Mouse (Mus musculus) liver, adult 2 months (tissue): Measurements from ENCODE around the gene Adgrf5. TPM values are rescaled to one million over a fixed set of nuclear protein-coding genes. Genes with fewer than 3 reads are reported as not detected.
"Not testable (repeated sequence)": the region's sequence is repeated elsewhere in the genome, so short reads cannot be mapped to it uniquely, and the experiment has no call there.

Experiments used
- DNase-seq: peaks from one replicate; pipeline ENCODE4 v3.0.0-alpha.2; 2011; ENCODE audit warnings: low read depth, low spot score; ENCODE audit errors: extremely low read depth
- H3K27ac ChIP-seq: fragments of 200-500 bp; replicated peaks from 2 replicates; pipeline ENCODE4 v1.5.1; 2012; ENCODE audit warnings: low read depth, mild to moderate bottlenecking, control low read depth, inconsistent platforms, low read length; ENCODE audit not compliant: insufficient read depth
- H3K27me3 ChIP-seq: fragments of 200-500 bp; 2 replicates; pipeline ENCODE4 v1.6.1; 2012; ENCODE audit warnings: mild to moderate bottlenecking, moderate library complexity, low read length, inconsistent platforms; ENCODE audit not compliant: control insufficient read depth, insufficient read depth
- H3K36me3 ChIP-seq: fragments of 200-500 bp; 2 replicates; pipeline ENCODE4 v1.6.1; 2012; ENCODE audit warnings: low read length, inconsistent platforms; ENCODE audit not compliant: control insufficient read depth, insufficient read depth
- H3K4me1 ChIP-seq: fragments of 200-500 bp; 2 replicates; pipeline ENCODE4 v1.6.1; 2011; ENCODE audit warnings: low read length; ENCODE audit not compliant: control insufficient read depth, insufficient read depth
- H3K4me3 ChIP-seq: fragments of 200-500 bp; 2 replicates; pipeline ENCODE4 v1.5.1; 2011; ENCODE audit warnings: low read depth, mild to moderate bottlenecking, control low read depth, low read length, moderate library complexity; ENCODE audit not compliant: insufficient read depth
- H3K79me2 ChIP-seq: fragments of 200-500 bp; 2 replicates; pipeline ENCODE4 v1.6.1; 2012; ENCODE audit warnings: inconsistent platforms, mild to moderate bottlenecking, low read length, moderate library complexity; ENCODE audit not compliant: control insufficient read depth, insufficient read depth
- H3K9ac ChIP-seq: fragments of 200-500 bp; 2 replicates; pipeline ENCODE4 v1.6.1; 2012; ENCODE audit warnings: low read depth, mild to moderate bottlenecking, control low read depth, inconsistent platforms, low read length
- CTCF ChIP-seq: fragments of 200-500 bp; IDR thresholded peaks from 2 replicates; pipeline ENCODE4 v1.5.1; 2011; ENCODE audit warnings: low read depth, low read length, control low read depth
- POLR2A ChIP-seq: fragments of 200-500 bp; IDR thresholded peaks from 2 replicates; pipeline ENCODE4 v1.6.1; 2011; ENCODE audit warnings: low read length, control low read depth; ENCODE audit not compliant: insufficient read depth; ENCODE audit errors: extremely low read depth
- WGBS: fragments of 180-500 bp; shearing (Covaris S2); methylation state at CpG from one replicate; pipeline ENCODE4 v1.1.7; 2018; 5-methylcytosine and 5-hydroxymethylcytosine counted together
- polyA plus RNA-seq: library from polyadenylated mRNA; depleted of rRNA; stranded (reverse); fragments of >200 nt; gene quantifications from 2 replicates; pipeline ENCODE4 v1.2.3, GENCODE M21; 2012
- total RNA-seq: library from RNA; depleted of rRNA; stranded (reverse); fragments of >200 nt; gene quantifications from 2 replicates; pipeline ENCODE4 v1.2.3, GENCODE M21; 2014

The Adgrf5 gene
- total and polyA plus RNA-seq, 2 experiments = 6.0 to 25.8 TPM

DNA sequence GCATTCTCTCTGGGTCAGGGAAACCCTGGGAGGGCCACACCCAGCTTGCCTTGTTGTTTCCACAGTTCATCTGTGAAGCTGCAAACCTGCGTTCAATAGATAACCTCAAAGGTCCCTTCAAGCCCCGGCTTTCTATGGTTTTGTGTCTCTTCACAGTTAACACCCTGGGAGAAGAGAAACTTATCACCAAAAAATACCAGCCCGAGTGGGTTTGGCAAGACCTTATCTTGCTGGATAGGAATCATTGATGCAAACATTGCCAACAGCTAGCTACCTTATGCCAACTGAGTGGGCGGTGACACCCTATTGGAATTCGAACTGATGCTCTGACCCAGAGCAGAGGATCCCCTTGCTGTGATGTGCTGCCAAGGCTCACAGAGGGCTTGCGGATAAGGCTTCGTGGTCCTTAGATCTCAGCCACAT is 30.5 kb upstream of the Adgrf5 start:
- Histone ChIP-seq H3K4me3 (no peak overlapping the region), H3K27me3 (no peaks in the 10 kb centered on the region), H3K36me3 (no peaks in the 10 kb centered on the region), H3K27ac (no peak overlapping the region), H3K4me1 (peaks cover 8% of the 10 kb centered on the region), H3K9ac (no peak overlapping the region), H3K79me2 (no peaks in the 10 kb centered on the region)
- WGBS = 13% methylated on average over 7 of the region's 7 CpGs
- no peak for TF ChIP-seq CTCF
- no peak for TF ChIP-seq POLR2A
- peak; percentile 84 for DNase-seq

DNA sequence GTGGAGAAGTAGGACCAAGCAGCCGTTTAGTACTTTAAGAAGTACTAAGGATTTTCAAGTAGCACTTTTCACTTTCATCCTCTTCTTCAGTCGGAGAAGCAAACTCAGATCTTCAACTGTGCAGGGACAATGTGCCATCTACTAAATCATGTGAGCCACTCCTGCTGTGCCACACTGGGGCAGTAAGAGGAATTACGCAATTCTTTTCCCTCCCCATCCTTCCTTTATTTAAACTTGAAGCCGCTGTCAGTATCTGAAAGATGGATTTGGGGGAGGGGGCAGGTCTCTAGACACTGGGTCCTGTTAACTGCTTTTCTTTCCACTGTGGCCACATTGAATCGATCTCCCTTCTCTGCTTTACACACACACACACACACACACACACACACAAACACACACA is 27.6 kb upstream of the Adgrf5 start:
- H3K36me3 ChIP-seq = no peaks in the 10 kb centered on the region
- H3K79me2 ChIP-seq = no peaks in the 10 kb centered on the region
- no peak overlapping the region for H3K27ac ChIP-seq
- DNase-seq = no peak
- H3K4me3 ChIP-seq = no peak overlapping the region
- H3K27me3 ChIP-seq = no peaks in the 10 kb centered on the region
- no peak overlapping the region for H3K9ac ChIP-seq
- 56% methylated on average over 5 of the region's 5 CpGs for WGBS
- peaks cover 2% of the 10 kb centered on the region; the same call in 1 of the 2 replicates for H3K4me1 ChIP-seq
- TF ChIP-seq POLR2A (no peak), CTCF (no peak)

DNA sequence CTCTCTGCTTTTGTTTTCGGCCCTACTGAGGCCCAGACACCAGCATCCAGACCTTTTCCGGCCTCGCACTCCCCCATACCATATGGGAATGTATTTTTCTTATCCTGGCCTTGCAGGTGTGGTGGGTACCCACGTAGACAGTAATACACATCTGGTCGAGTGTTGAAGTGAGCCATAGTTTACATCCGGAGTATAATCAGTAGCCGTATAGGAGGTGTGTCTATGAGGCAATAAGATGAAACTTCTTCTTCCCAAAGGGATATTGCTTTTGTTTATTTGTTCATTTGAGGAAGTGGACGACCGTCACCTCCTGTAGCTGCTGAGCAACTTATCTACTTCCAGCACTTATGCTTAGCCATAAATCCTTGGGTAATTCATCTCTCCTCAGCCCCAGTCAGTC is 26.2 kb upstream of the Adgrf5 start:
- no peak for TF ChIP-seq CTCF
- TF ChIP-seq POLR2A = no peak
- no peak overlapping the region for H3K27ac ChIP-seq
- no peaks in the 10 kb centered on the region for H3K36me3 ChIP-seq
- DNase-seq = no peak
- peaks cover 1% of the 10 kb centered on the region; the same call in 1 of the 2 replicates for H3K4me1 ChIP-seq
- no peak overlapping the region for H3K4me3 ChIP-seq
- no peaks in the 10 kb centered on the region for H3K79me2 ChIP-seq
- no peaks in the 10 kb centered on the region for H3K27me3 ChIP-seq
- no peak overlapping the region for H3K9ac ChIP-seq
- WGBS = 82% methylated on average over 9 of the region's 9 CpGs

DNA sequence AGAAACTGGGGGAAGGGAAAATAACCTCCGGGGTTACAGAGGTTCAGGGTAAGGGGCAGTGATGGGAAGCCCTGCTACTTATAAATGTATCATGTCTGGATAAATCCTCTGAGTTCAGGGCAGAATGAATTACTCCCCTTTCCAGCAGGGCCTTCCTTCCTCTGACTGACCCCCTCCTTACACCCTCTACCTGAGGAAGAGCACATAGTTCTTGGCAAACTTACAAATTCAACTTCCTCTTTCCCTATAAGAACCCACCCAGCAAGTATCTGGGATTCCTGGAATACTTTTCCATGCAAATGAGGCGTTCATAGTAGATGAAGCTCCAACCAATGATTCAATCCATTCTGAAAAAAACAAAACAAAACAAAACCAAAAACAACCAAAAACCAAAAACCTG is 22.6 kb upstream of the Adgrf5 start:
- Histone ChIP-seq H3K27ac (no peak overlapping the region), H3K27me3 (no peaks in the 10 kb centered on the region), H3K79me2 (no peaks in the 10 kb centered on the region), H3K36me3 (no peaks in the 10 kb centered on the region), H3K4me3 (no peak overlapping the region), H3K9ac (no peak overlapping the region), H3K4me1 (no peaks in the 10 kb centered on the region)
- TF ChIP-seq POLR2A (no peak), CTCF (no peak)
- no peak for DNase-seq
- 87% methylated on average over 2 of the region's 2 CpGs for WGBS

DNA sequence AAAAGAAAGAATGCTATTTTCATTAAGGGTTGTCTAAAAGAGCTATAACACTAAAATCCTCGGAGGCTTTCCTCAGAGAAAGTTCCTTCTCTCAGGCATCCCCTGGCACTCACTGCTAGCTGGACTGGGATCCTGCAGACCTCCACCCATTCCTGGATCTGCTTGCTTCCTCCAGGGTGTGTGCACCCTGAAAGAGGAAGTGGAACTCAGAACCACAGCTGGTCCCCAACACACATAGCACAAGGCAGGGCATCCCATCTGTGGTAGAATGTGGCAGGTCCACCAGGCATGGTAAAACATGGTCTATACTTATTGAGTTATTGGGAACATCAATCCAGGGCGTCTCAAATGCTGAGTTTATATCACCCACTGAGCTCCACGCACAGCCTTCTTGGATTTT is 22.0 kb upstream of the Adgrf5 start:
- TF ChIP-seq CTCF (no peak), POLR2A (no peak)
- Histone ChIP-seq H3K27ac (no peak overlapping the region), H3K36me3 (no peaks in the 10 kb centered on the region), H3K4me1 (no peaks in the 10 kb centered on the region), H3K27me3 (no peaks in the 10 kb centered on the region), H3K4me3 (no peak overlapping the region), H3K9ac (no peak overlapping the region), H3K79me2 (no peaks in the 10 kb centered on the region)
- DNase-seq = no peak
- 87% methylated on average over 3 of the region's 3 CpGs for WGBS

GRCm38 (mm10) chr17:43346499-43346898 is 13.8 kb upstream of the Adgrf5 start:
- WGBS = 95% methylated on average over 2 of the region's 2 CpGs
- not testable (repeated sequence) for H3K27ac ChIP-seq, H3K4me3 ChIP-seq, H3K27me3 ChIP-seq, H3K9ac ChIP-seq, H3K79me2 ChIP-seq, H3K36me3 ChIP-seq, H3K4me1 ChIP-seq, DNase-seq
